Mouse (Mus musculus): ENCODE results near the gene Klf12. TPM values are rescaled to one million over a fixed set of nuclear protein-coding genes. Genes with fewer than 3 reads are reported as not detected.

Gene Klf12
- polyA plus RNA-seq, 1 experiment from 2014 or later: 39.7 TPM

DNA sequence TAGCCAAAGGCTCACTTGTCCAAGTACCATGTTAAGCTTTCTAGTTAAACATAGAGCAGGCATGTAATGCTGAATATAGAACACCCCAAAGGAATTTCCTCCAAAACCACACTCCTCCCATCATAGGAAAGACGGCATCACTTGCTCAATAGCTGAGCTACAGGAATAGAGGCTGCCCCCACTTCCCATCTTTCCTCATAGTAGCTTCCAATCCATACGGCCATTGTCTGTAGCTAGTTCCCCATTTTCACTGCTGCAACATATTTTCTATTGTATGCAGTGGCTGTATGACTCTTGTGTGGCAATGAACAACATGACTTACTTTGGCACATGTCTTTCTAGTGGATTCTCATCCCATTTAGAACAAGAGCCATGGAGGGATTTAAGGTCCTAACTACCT lies 267.3 kb downstream of the Klf12 start:
- H3K27me3 ChIP-seq (ENCODE audit: control insufficient read depth, insufficient read depth, low read length): no peaks in the 10 kb centered on the region
- no peak for ATAC-seq (replicated peaks; ENCODE audit: low FRiP score)
- no peak overlapping the region for H3K27ac ChIP-seq (ENCODE audit: low read depth, low read length)
- H3K9me3 ChIP-seq (ENCODE audit: control insufficient read depth, low read length): no peaks in the 10 kb centered on the region
- no peak overlapping the region for H3K9ac ChIP-seq (ENCODE audit: low read length)
- H3K4me3 ChIP-seq (ENCODE audit: low read depth, low read length): no peak overlapping the region
- no peaks in the 10 kb centered on the region for H3K4me1 ChIP-seq (replicated peaks; ENCODE audit: control insufficient read depth, insufficient read depth, low read length)
- H3K36me3 ChIP-seq (ENCODE audit: control insufficient read depth, insufficient read depth, low read length): peaks cover 3% of the 10 kb centered on the region; the same call in 1 of the 2 replicates
- no peak overlapping the region for H3K4me2 ChIP-seq (ENCODE audit: low read depth, low read length, severe bottlenecking)
- 88% methylated on average over 2 of the region's 2 CpGs for WGBS
- no peak for DNase-seq (ENCODE audit: low spot score)

DNA sequence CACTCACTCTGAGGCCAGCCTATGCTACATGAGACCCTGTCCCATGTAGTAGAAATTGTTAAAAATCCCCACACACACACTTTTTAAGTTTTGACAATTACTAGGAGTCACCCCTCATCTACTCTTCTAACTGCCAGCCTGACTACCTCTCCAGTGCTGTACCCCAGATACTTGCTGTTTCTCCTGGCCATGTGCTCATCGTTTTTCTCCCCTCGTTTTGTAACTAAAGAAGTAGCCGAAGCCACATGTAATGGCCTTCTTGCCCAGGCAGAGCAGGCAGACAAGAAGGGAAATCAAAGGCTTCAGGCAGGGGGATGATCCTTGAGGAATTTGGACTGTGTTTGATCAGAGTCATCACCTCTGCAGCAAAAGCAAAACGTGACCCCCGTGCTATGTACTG lies 274.0 kb downstream of the Klf12 start:
- Histone ChIP-seq H3K4me2 (ENCODE audit: low read depth, low read length, severe bottlenecking) (no peak overlapping the region), H3K4me1 (replicated peaks; ENCODE audit: control insufficient read depth, insufficient read depth, low read length) (no peaks in the 10 kb centered on the region), H3K9me3 (ENCODE audit: control insufficient read depth, low read length) (no peaks in the 10 kb centered on the region), H3K9ac (ENCODE audit: low read length) (no peak overlapping the region), H3K36me3 (ENCODE audit: control insufficient read depth, insufficient read depth, low read length) (no peaks in the 10 kb centered on the region), H3K27ac (ENCODE audit: low read depth, low read length) (no peak overlapping the region), H3K27me3 (ENCODE audit: control insufficient read depth, insufficient read depth, low read length) (no peaks in the 10 kb centered on the region), H3K4me3 (ENCODE audit: low read depth, low read length) (no peak overlapping the region)
- DNase-seq (ENCODE audit: low spot score) (no peak), ATAC-seq (replicated peaks; ENCODE audit: low FRiP score) (no peak)
- WGBS: 72% methylated on average over 5 of the region's 5 CpGs

GRCm38 (mm10) chr14:100009790-100010382 lies 274.6 kb downstream of the Klf12 start:
- peak; percentile 56 for ATAC-seq (replicated peaks; ENCODE audit: low FRiP score)
- no peak overlapping the region for H3K4me2 ChIP-seq (ENCODE audit: low read depth, low read length, severe bottlenecking)
- WGBS: 56% methylated on average over 4 of the region's 4 CpGs

DNA sequence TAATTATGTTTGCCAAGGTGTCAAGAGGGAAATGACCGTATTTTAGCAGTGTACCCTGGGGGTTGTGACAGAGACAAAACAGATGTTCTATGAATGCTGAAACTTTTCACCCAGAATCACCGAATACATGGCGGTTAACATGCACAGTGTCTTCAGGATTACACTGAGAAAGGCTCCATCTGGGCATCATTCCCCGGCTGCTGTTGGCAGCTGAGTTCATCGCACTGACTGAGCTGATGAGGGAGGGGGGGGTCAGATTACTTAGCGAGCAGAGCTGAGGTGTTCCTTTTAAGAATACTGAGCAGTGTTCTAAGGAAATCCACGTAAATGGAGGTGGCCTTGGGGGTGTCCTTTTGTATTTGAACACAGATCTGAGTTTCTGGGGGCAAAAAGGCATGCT lies 301.0 kb downstream of the Klf12 start:
- no peaks in the 10 kb centered on the region for H3K9me3 ChIP-seq (ENCODE audit: control insufficient read depth, low read length)
- no peak overlapping the region for H3K9ac ChIP-seq (ENCODE audit: low read length)
- H3K27me3 ChIP-seq (ENCODE audit: control insufficient read depth, insufficient read depth, low read length): no peaks in the 10 kb centered on the region
- H3K36me3 ChIP-seq (ENCODE audit: control insufficient read depth, insufficient read depth, low read length): no peaks in the 10 kb centered on the region
- DNase-seq (ENCODE audit: low spot score) (no peak), ATAC-seq (replicated peaks; ENCODE audit: low FRiP score) (no peak)
- H3K4me2 ChIP-seq (ENCODE audit: low read depth, low read length, severe bottlenecking): no peak overlapping the region
- 67% methylated on average over 7 of the region's 7 CpGs for WGBS
- no peak overlapping the region for H3K4me3 ChIP-seq (ENCODE audit: low read depth, low read length)
- no peak overlapping the region for H3K27ac ChIP-seq (ENCODE audit: low read depth, low read length)
- no peaks in the 10 kb centered on the region for H3K4me1 ChIP-seq (replicated peaks; ENCODE audit: control insufficient read depth, insufficient read depth, low read length)

More at GRCm38 (mm10) chr14:100009790-100010382, 274.6 kb downstream of the Klf12 start:
- H3K9me3 ChIP-seq (ENCODE audit: control insufficient read depth, low read length): no peaks in the 10 kb centered on the region
- no peak overlapping the region for H3K4me3 ChIP-seq (ENCODE audit: low read depth, low read length)
- peak; percentile 52 for DNase-seq (ENCODE audit: low spot score)
- no peaks in the 10 kb centered on the region for H3K36me3 ChIP-seq (ENCODE audit: control insufficient read depth, insufficient read depth, low read length)
- H3K4me1 ChIP-seq (replicated peaks; ENCODE audit: control insufficient read depth, insufficient read depth, low read length): no peaks in the 10 kb centered on the region
- no peak overlapping the region for H3K27ac ChIP-seq (ENCODE audit: low read depth, low read length)
- H3K9ac ChIP-seq (ENCODE audit: low read length): no peak overlapping the region
- no peaks in the 10 kb centered on the region for H3K27me3 ChIP-seq (ENCODE audit: control insufficient read depth, insufficient read depth, low read length)

DNA sequence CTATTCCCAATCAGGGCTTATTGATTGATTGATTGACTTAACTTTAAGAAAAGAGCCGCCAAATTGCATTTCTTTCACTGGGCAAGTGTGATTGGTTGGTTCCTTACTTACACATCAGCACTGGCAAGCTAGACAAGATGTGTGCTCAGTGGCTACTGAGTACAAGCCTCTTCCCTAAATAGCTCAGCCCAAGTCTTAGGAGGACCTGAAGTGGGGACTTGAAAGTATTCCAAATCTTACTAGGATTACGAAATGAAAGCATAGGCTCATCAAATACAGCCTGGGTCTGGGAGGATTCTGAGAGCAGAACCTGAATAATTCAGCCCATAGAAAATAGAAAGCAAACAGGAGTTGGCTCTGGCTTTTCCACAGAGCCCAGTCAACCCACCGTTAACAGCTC lies 303.3 kb downstream of the Klf12 start:
- no peak for DNase-seq (ENCODE audit: low spot score)
- Histone ChIP-seq H3K36me3 (ENCODE audit: control insufficient read depth, insufficient read depth, low read length) (no peaks in the 10 kb centered on the region), H3K4me2 (ENCODE audit: low read depth, low read length, severe bottlenecking) (no peak overlapping the region), H3K27ac (ENCODE audit: low read depth, low read length) (no peak overlapping the region), H3K9me3 (ENCODE audit: control insufficient read depth, low read length) (no peaks in the 10 kb centered on the region), H3K9ac (ENCODE audit: low read length) (no peak overlapping the region), H3K4me1 (replicated peaks; ENCODE audit: control insufficient read depth, insufficient read depth, low read length) (no peaks in the 10 kb centered on the region), H3K4me3 (ENCODE audit: low read depth, low read length) (no peak overlapping the region), H3K27me3 (ENCODE audit: control insufficient read depth, insufficient read depth, low read length) (no peaks in the 10 kb centered on the region)
- ATAC-seq (replicated peaks; ENCODE audit: low FRiP score): no peak
- WGBS: 89% methylated on average over 3 of the region's 3 CpGs

DNA sequence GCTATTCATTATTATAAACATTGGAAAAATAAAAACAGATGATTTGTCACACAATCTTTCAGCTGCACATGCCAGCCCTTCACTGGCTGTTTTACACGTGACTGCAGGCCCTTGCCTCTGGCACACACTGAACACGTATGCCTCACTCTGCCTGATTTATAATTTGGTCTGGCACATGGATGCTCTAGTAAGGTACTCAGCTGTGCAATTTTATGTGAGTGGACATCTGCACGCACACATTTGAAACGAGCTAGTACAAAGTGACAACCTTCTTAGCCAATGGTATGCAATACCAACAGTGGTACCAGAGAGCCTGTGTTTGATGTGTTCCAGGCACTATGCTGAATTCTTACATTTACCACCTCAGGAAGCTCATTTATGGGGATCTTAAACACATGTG lies 316.6 kb downstream of the Klf12 start:
- ATAC-seq (replicated peaks; ENCODE audit: low FRiP score) (no peak), DNase-seq (ENCODE audit: low spot score) (no peak)
- Histone ChIP-seq H3K4me3 (ENCODE audit: low read depth, low read length) (no peak overlapping the region), H3K4me2 (ENCODE audit: low read depth, low read length, severe bottlenecking) (no peak overlapping the region), H3K9ac (ENCODE audit: low read length) (no peak overlapping the region), H3K27ac (ENCODE audit: low read depth, low read length) (no peak overlapping the region; the same call in 1 of the 2 replicates), H3K9me3 (ENCODE audit: control insufficient read depth, low read length) (no peaks in the 10 kb centered on the region), H3K4me1 (replicated peaks; ENCODE audit: control insufficient read depth, insufficient read depth, low read length) (no peaks in the 10 kb centered on the region), H3K36me3 (ENCODE audit: control insufficient read depth, insufficient read depth, low read length) (no peaks in the 10 kb centered on the region), H3K27me3 (ENCODE audit: control insufficient read depth, insufficient read depth, low read length) (no peaks in the 10 kb centered on the region)
- 83% methylated on average over 4 of the region's 4 CpGs for WGBS

GRCm38 (mm10) chr14:99960500-99961229 lies 323.8 kb downstream of the Klf12 start:
- H3K4me3 ChIP-seq (ENCODE audit: low read depth, low read length): no peak overlapping the region
- H3K4me1 ChIP-seq (replicated peaks; ENCODE audit: control insufficient read depth, insufficient read depth, low read length): no peaks in the 10 kb centered on the region
- ATAC-seq (replicated peaks; ENCODE audit: low FRiP score) (no peak), DNase-seq (ENCODE audit: low spot score) (no peak)
- WGBS: 92% methylated on average over 10 of the region's 10 CpGs
- H3K4me2 ChIP-seq (ENCODE audit: low read depth, low read length, severe bottlenecking): no peak overlapping the region
- H3K36me3 ChIP-seq (ENCODE audit: control insufficient read depth, insufficient read depth, low read length): no peaks in the 10 kb centered on the region
- H3K27me3 ChIP-seq (ENCODE audit: control insufficient read depth, insufficient read depth, low read length): no peaks in the 10 kb centered on the region
- H3K9me3 ChIP-seq (ENCODE audit: control insufficient read depth, low read length): no peaks in the 10 kb centered on the region
- no peak overlapping the region for H3K27ac ChIP-seq (ENCODE audit: low read depth, low read length)
- no peak overlapping the region for H3K9ac ChIP-seq (ENCODE audit: low read length)

GRCm38 (mm10) chr14:99955133-99955532 lies 329.3 kb downstream of the Klf12 start:
- ATAC-seq (replicated peaks; ENCODE audit: low FRiP score): no peak
- Histone ChIP-seq H3K4me1 (replicated peaks; ENCODE audit: control insufficient read depth, insufficient read depth, low read length) (no peaks in the 10 kb centered on the region), H3K9ac (ENCODE audit: low read length) (no peak overlapping the region), H3K36me3 (ENCODE audit: control insufficient read depth, insufficient read depth, low read length) (no peaks in the 10 kb centered on the region), H3K4me2 (ENCODE audit: low read depth, low read length, severe bottlenecking) (no peak overlapping the region), H3K4me3 (ENCODE audit: low read depth, low read length) (no peak overlapping the region), H3K27ac (ENCODE audit: low read depth, low read length) (no peak overlapping the region), H3K27me3 (ENCODE audit: control insufficient read depth, insufficient read depth, low read length) (no peaks in the 10 kb centered on the region), H3K9me3 (ENCODE audit: control insufficient read depth, low read length) (no peaks in the 10 kb centered on the region)
- whole genome bisulfite sequencing: 90% methylated on average over 4 of the region's 4 CpGs
- DNase-seq (ENCODE audit: low spot score): no peak
